Mouse (Mus musculus): ENCODE measurements at regions not wholly inside any gene's neighbourhood (a gene's known extent, or its start where the extent isn't known, plus 50 kb on each side); places are given as distances from the start of the nearest gene placed in this dataset.

- TF ChIP-seq EP300 (IDR thresholded peaks at IDR 0.05; ENCODE audit: low read depth) = no peak
- no peak for TF ChIP-seq CTCF (IDR thresholded peaks at IDR 0.05; ENCODE audit: low read depth)
Observed at GRCm38 (mm10) chr4:127701651-127702050, 269.1 kb downstream of the CK137956 start.
